Mouse (Mus musculus) stomach, embryonic 14.5 days (tissue): ENCODE results near the gene Actb. TPM values are rescaled to one million over a fixed set of nuclear protein-coding genes. Genes with fewer than 3 reads are reported as not detected.

ENCODE experiments used
- ATAC-seq: fragments of 200-750 bp; cut with Nextera tagmentation; 2 replicates; pipeline ENCODE4 v1.8.0; 2017; ENCODE audit warnings: low read depth, moderate TSS enrichment; ENCODE audit not compliant: insufficient number of reproducible peaks, insufficient read depth, low FRiP score
- H3K27ac ChIP-seq: fragments of 300-500 bp; sonication (generic); 2 replicates; pipeline ENCODE4 v1.5.1; 2014; ENCODE audit warnings: mild to moderate bottlenecking, low read length, moderate library complexity, mixed read lengths
- H3K27me3 ChIP-seq: fragments of 300-500 bp; sonication (generic); 2 replicates; pipeline ENCODE4 v1.6.1; 2014; ENCODE audit warnings: low read length, control low read depth, mixed read lengths; ENCODE audit not compliant: control insufficient read depth, insufficient read depth
- H3K36me3 ChIP-seq: fragments of 300-500 bp; sonication (generic); 2 replicates; pipeline ENCODE4 v1.6.1; 2014; ENCODE audit warnings: mild to moderate bottlenecking, control low read depth, low read length, moderate library complexity, mixed read lengths; ENCODE audit not compliant: control insufficient read depth, insufficient read depth
- H3K4me1 ChIP-seq: fragments of 300-500 bp; sonication (generic); 2 replicates; pipeline ENCODE4 v1.6.1; 2014; ENCODE audit warnings: low read length, control low read depth, mixed read lengths; ENCODE audit not compliant: control insufficient read depth, insufficient read depth
- H3K4me2 ChIP-seq: fragments of 300-500 bp; sonication (generic); replicated peaks from 2 replicates; pipeline ENCODE4 v1.6.1; 2014; ENCODE audit warnings: low read depth, low read length, control low read depth
- H3K4me3 ChIP-seq: fragments of 300-500 bp; sonication (generic); 2 replicates; pipeline ENCODE4 v1.5.1; 2014; ENCODE audit warnings: low read depth, low read length, control low read depth
- H3K9ac ChIP-seq: fragments of 300-500 bp; sonication (generic); replicated peaks from 2 replicates; pipeline ENCODE4 v1.6.1; 2014; ENCODE audit warnings: low read depth, mild to moderate bottlenecking, control low read depth, low read length, moderate library complexity, mixed read lengths
- H3K9me3 ChIP-seq: fragments of 300-500 bp; sonication (generic); 2 replicates; pipeline ENCODE4 v1.6.1; 2016; ENCODE audit warnings: low read depth, low read length, control low read depth; ENCODE audit not compliant: control insufficient read depth
- WGBS: fragments of 180-500 bp; shearing (Covaris S2); extraction: QIAGEN DNeasy Blood & Tissue Kit; methylation state at CpG from one replicate; pipeline ENCODE4 v1.1.7; 2014; 5-methylcytosine and 5-hydroxymethylcytosine counted together
- polyA plus RNA-seq: library from polyadenylated mRNA; unstranded; fragments of >200 nt; fragmentation: Nextera tagmentation; extraction: Ambion mirVana; gene quantifications from 2 replicates; pipeline ENCODE4 v1.2.1, GENCODE M21; 2014

The Actb gene
- polyA plus RNA-seq, 1 experiment from 2014 or later: 17,567 TPM

DNA sequence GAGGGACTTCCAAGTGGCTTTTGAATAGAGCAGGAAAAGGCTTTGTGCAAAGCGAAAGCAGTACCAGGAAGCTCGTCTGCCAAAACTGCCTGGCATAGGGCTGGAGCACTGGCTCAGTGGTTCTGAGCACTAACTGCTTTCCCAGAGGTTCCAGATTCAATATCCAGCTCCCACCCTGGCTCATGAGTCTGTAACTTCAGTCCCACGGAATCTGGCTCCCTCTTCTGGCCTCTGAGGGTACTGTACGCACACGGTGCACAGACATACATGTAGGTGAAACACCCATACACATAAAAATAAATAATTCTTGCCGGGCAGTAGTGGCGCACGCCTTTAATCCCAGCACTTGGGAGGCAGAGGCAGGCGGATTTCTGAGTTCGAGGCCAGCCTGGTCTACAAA, 51.7 kb downstream of the Actb start:
- H3K27me3 ChIP-seq: no peaks in the 10 kb centered on the region
- no peak for ATAC-seq
- H3K4me3 ChIP-seq: no peak overlapping the region
- H3K4me2 ChIP-seq: no peak overlapping the region
- no peak overlapping the region for H3K27ac ChIP-seq
- 77% methylated on average over 10 of the region's 10 CpGs for WGBS
- H3K9ac ChIP-seq: no peak overlapping the region
- H3K4me1 ChIP-seq: 0 out of 2 replicates have a peak, but pooled peaks cover 3% of the 10 kb centered on the region
- no peaks in the 10 kb centered on the region for H3K9me3 ChIP-seq
- no peaks in the 10 kb centered on the region for H3K36me3 ChIP-seq

- H3K4me1 ChIP-seq: no peaks in the 10 kb centered on the region
- H3K9me3 ChIP-seq: no peaks in the 10 kb centered on the region
- H3K4me2 ChIP-seq: no peak overlapping the region
- no peak overlapping the region for H3K27ac ChIP-seq
- no peak for ATAC-seq
- 63% methylated on average over 6 of the region's 6 CpGs for WGBS
- no peaks in the 10 kb centered on the region for H3K27me3 ChIP-seq
- H3K36me3 ChIP-seq: no peaks in the 10 kb centered on the region
- H3K9ac ChIP-seq: no peak overlapping the region
- H3K4me3 ChIP-seq: no peak overlapping the region
Observed at GRCm38 (mm10) chr5:142853585-142853984, 53.0 kb downstream of the Actb start.

Other genes starting within 250 kb of the Actb start
- 7.9 and 8.1 TPM in 2 replicates for gene Slc29a4, start 214.2 kb downstream of the Actb start, polyA plus RNA-seq
- 36.0 and 41.2 TPM in 2 replicates for gene Tnrc18, start 89.1 kb downstream of the Actb start, polyA plus RNA-seq
- 9.1 and 10.5 TPM in 2 replicates for gene Fbxl18, start 11.3 kb downstream of the Actb start, polyA plus RNA-seq
- gene Fscn1, start 53.6 kb upstream of the Actb start, polyA plus RNA-seq: 232 and 251 TPM in 2 replicates
- gene Rnf216, start 206.2 kb upstream of the Actb start, polyA plus RNA-seq: 50.7 and 52.1 TPM in 2 replicates
- 0.07 TPM in 1 of 2 replicates, not detected in the other for gene Olfr718-ps1, start 240.8 kb upstream of the Actb start, polyA plus RNA-seq